Mouse (Mus musculus): Measurements from ENCODE around the gene Lrrc17. TPM values are rescaled to one million over a fixed set of nuclear protein-coding genes. Genes with fewer than 3 reads are reported as not detected.

Lrrc17 gene
- polyA plus RNA-seq, 1 experiment from 2014 or later = 85.1 TPM

- WGBS = 71% methylated on average over 4 of the region's 4 CpGs
- Histone ChIP-seq H3K4me3 (no peak overlapping the region), H3K27me3 (no peaks in the 10 kb centered on the region), H3K4me1 (peaks cover 17% of the 10 kb centered on the region; the same call in 1 of the 2 replicates), H3K4me2 (replicated peaks) (no peak overlapping the region), H3K9ac (no peak overlapping the region), H3K36me3 (no peaks in the 10 kb centered on the region), H3K27ac (no peak overlapping the region), H3K9me3 (no peaks in the 10 kb centered on the region)
- ATAC-seq (ENCODE audit: insufficient number of reproducible peaks, insufficient read depth, low FRiP score, low TSS enrichment) = no peak
Observed at GRCm38 (mm10) chr5:21509801-21510200, 33.6 kb upstream of the Lrrc17 start.

- Histone ChIP-seq H3K36me3 (no peaks in the 10 kb centered on the region), H3K9me3 (no peaks in the 10 kb centered on the region), H3K4me2 (replicated peaks) (no peak overlapping the region), H3K27me3 (no peaks in the 10 kb centered on the region), H3K4me1 (peaks cover 10% of the 10 kb centered on the region; the same call in 1 of the 2 replicates), H3K27ac (peak overlapping the region; percentile 36; the same call in 1 of the 2 replicates), H3K4me3 (no peak overlapping the region), H3K9ac (no peak overlapping the region)
- WGBS = 70% methylated on average over 10 of the region's 10 CpGs
- no peak for ATAC-seq (ENCODE audit: insufficient number of reproducible peaks, insufficient read depth, low FRiP score, low TSS enrichment)
Observed at GRCm38 (mm10) chr5:21513363-21513762, 30.0 kb upstream of the Lrrc17 start.

DNA sequence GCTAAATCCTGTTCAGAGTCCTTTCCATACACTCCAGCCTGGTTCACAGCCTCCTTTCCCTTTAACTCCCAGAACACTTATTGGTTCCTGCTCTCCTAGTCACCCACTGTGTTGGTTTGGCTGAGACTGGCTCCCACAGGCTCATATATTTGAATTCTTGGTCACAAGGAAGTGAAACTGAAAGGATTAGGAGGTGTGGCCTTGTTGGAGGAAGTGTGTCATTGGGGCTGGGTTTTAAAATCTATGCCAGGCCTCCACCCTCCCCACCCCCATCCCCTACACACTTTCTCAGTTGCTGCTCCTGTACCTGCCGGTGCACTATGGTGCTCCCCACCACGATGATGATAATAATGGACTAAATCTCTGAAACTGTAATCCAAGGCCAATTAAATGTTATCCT lies 25.8 kb upstream of the Lrrc17 start:
- H3K27me3 ChIP-seq = no peaks in the 10 kb centered on the region
- H3K27ac ChIP-seq = no peak overlapping the region
- peaks cover 6% of the 10 kb centered on the region; the same call in 1 of the 2 replicates for H3K4me1 ChIP-seq
- no peaks in the 10 kb centered on the region for H3K9me3 ChIP-seq
- WGBS = 95% methylated on average over 2 of the region's 2 CpGs
- H3K4me2 ChIP-seq (replicated peaks) = no peak overlapping the region
- no peaks in the 10 kb centered on the region for H3K36me3 ChIP-seq
- ATAC-seq (ENCODE audit: insufficient number of reproducible peaks, insufficient read depth, low FRiP score, low TSS enrichment) = no peak
- no peak overlapping the region for H3K9ac ChIP-seq
- no peak overlapping the region for H3K4me3 ChIP-seq

- 71% methylated on average over 4 of the region's 4 CpGs for WGBS
- Histone ChIP-seq H3K9ac (no peak overlapping the region), H3K9me3 (no peaks in the 10 kb centered on the region), H3K4me3 (no peak overlapping the region), H3K27ac (no peak overlapping the region), H3K4me1 (peaks cover 2% of the 10 kb centered on the region; the same call in 1 of the 2 replicates), H3K4me2 (replicated peaks) (no peak overlapping the region), H3K27me3 (no peaks in the 10 kb centered on the region), H3K36me3 (no peaks in the 10 kb centered on the region)
- no peak for ATAC-seq (ENCODE audit: insufficient number of reproducible peaks, insufficient read depth, low FRiP score, low TSS enrichment)
Observed at GRCm38 (mm10) chr5:21518207-21518606, 25.2 kb upstream of the Lrrc17 start.

GRCm38 (mm10) chr5:21519166-21519565 lies 24.2 kb upstream of the Lrrc17 start:
- Histone ChIP-seq H3K9me3 (no peaks in the 10 kb centered on the region), H3K36me3 (no peaks in the 10 kb centered on the region), H3K4me1 (no peaks in the 10 kb centered on the region), H3K27ac (no peak overlapping the region), H3K27me3 (no peaks in the 10 kb centered on the region), H3K4me3 (no peak overlapping the region), H3K4me2 (replicated peaks) (no peak overlapping the region), H3K9ac (no peak overlapping the region)
- WGBS = 68% methylated on average over 3 of the region's 3 CpGs
- no peak for ATAC-seq (ENCODE audit: insufficient number of reproducible peaks, insufficient read depth, low FRiP score, low TSS enrichment)

DNA sequence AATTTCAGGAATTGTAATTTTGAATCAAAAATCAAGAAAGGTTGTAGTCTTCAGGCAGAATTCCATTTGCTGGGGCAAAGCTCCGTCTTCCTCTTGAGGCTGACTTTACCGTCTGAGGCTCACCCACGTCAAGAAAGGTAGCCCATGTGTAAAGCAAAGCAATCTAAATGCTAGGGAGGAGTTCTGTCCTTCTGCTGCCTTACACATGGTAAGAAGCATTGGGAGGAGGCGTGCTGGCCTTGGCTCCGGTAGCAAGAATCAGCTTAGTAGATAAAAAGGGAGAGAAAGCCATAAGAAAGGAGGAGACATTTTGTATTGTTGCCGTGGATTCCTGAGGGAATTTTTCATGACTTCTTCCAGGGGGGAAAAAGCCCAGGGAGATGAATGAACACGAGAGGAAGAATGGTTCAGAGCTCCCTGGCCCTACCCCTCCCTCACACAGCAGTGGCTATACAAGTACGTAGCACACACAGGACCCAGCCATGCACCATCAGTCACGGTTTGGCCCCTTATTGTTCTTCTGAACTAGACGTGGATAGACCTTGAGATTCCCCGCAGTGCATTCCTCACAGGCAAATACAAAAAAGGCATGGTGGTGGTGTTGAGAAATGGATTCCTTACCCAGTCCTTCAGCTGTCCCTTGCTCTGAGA lies 16.4 kb upstream of the Lrrc17 start:
- no peak overlapping the region for H3K9ac ChIP-seq
- no peak for ATAC-seq (ENCODE audit: insufficient number of reproducible peaks, insufficient read depth, low FRiP score, low TSS enrichment)

GRCm38 (mm10) chr5:21527488-21527911 lies 15.9 kb upstream of the Lrrc17 start:
- H3K4me1 ChIP-seq = no peaks in the 10 kb centered on the region
- no peak overlapping the region for H3K27ac ChIP-seq
- H3K4me3 ChIP-seq = no peak overlapping the region
- no peak for ATAC-seq (ENCODE audit: insufficient number of reproducible peaks, insufficient read depth, low FRiP score, low TSS enrichment)
- no peak overlapping the region for H3K9ac ChIP-seq
- H3K4me2 ChIP-seq (replicated peaks) = no peak overlapping the region
- no peaks in the 10 kb centered on the region for H3K36me3 ChIP-seq
- 71% methylated on average over 4 of the region's 4 CpGs for WGBS
- no peaks in the 10 kb centered on the region for H3K27me3 ChIP-seq
- H3K9me3 ChIP-seq = no peaks in the 10 kb centered on the region; the same call in 1 of the 2 replicates

More for the DNA sequence above, 16.4 kb upstream of the Lrrc17 start:
- Histone ChIP-seq H3K4me2 (replicated peaks) (no peak overlapping the region), H3K9me3 (no peaks in the 10 kb centered on the region; the same call in 1 of the 2 replicates), H3K27ac (no peak overlapping the region), H3K27me3 (no peaks in the 10 kb centered on the region), H3K4me1 (no peaks in the 10 kb centered on the region), H3K4me3 (no peak overlapping the region), H3K36me3 (no peaks in the 10 kb centered on the region)
- WGBS = 66% methylated on average over 11 of the region's 11 CpGs

- Histone ChIP-seq H3K4me1 (no peaks in the 10 kb centered on the region), H3K9ac (no peak overlapping the region), H3K9me3 (no peaks in the 10 kb centered on the region; the same call in 1 of the 2 replicates), H3K4me3 (no peak overlapping the region), H3K36me3 (no peaks in the 10 kb centered on the region), H3K27me3 (no peaks in the 10 kb centered on the region), H3K27ac (no peak overlapping the region), H3K4me2 (replicated peaks) (no peak overlapping the region)
- 90% methylated on average over 15 of the region's 15 CpGs for WGBS
- no peak for ATAC-seq (ENCODE audit: insufficient number of reproducible peaks, insufficient read depth, low FRiP score, low TSS enrichment)
Observed at GRCm38 (mm10) chr5:21528068-21528842, 15.1 kb upstream of the Lrrc17 start.

- 83% methylated on average over 8 of the region's 8 CpGs for WGBS
- Histone ChIP-seq H3K9me3 (no peaks in the 10 kb centered on the region; the same call in 1 of the 2 replicates), H3K4me1 (no peaks in the 10 kb centered on the region), H3K9ac (no peak overlapping the region), H3K27ac (no peak overlapping the region), H3K4me3 (no peak overlapping the region), H3K36me3 (no peaks in the 10 kb centered on the region), H3K27me3 (no peaks in the 10 kb centered on the region), H3K4me2 (replicated peaks) (no peak overlapping the region)
- ATAC-seq (ENCODE audit: insufficient number of reproducible peaks, insufficient read depth, low FRiP score, low TSS enrichment) = no peak
Observed at GRCm38 (mm10) chr5:21529110-21529720, 14.1 kb upstream of the Lrrc17 start.

- Histone ChIP-seq H3K36me3 (no peaks in the 10 kb centered on the region), H3K9ac (no peak overlapping the region), H3K4me2 (replicated peaks) (no peak overlapping the region), H3K4me1 (no peaks in the 10 kb centered on the region), H3K27me3 (no peaks in the 10 kb centered on the region), H3K4me3 (no peak overlapping the region), H3K9me3 (no peaks in the 10 kb centered on the region; the same call in 1 of the 2 replicates), H3K27ac (no peak overlapping the region)
- WGBS = 85% methylated on average over 2 of the region's 2 CpGs
- no peak for ATAC-seq (ENCODE audit: insufficient number of reproducible peaks, insufficient read depth, low FRiP score, low TSS enrichment)
Observed at GRCm38 (mm10) chr5:21532126-21532525, 11.2 kb upstream of the Lrrc17 start.

DNA sequence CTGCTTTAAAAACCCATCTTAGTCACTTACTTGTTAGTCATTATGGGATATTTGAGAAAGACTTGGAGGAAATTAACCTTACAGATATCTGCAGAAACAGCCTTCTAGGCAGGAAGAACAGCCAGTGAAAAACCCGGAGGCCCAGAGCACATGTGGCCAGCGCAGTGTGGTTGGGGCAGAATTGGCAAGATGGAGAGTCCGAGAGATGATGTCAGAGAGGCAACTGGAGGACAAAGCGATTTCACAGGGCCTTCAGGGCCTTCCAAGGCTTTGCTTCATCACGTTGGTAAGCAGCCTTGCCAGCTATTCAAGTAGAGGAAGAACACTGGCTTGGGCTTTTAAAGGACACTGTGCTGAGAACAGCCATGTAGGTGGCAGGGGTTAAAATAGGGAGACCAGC lies 10.4 kb upstream of the Lrrc17 start:
- Histone ChIP-seq H3K4me2 (replicated peaks) (no peak overlapping the region), H3K9me3 (no peaks in the 10 kb centered on the region; the same call in 1 of the 2 replicates), H3K4me1 (no peaks in the 10 kb centered on the region), H3K27me3 (no peaks in the 10 kb centered on the region), H3K9ac (no peak overlapping the region), H3K36me3 (no peaks in the 10 kb centered on the region), H3K27ac (no peak overlapping the region), H3K4me3 (no peak overlapping the region)
- 79% methylated on average over 5 of the region's 5 CpGs for WGBS
- no peak for ATAC-seq (ENCODE audit: insufficient number of reproducible peaks, insufficient read depth, low FRiP score, low TSS enrichment)

Data from embryonic facial prominence, embryonic 12.5 days (tissue).